Mouse (Mus musculus): ENCODE measurements around the gene Mybphl. TPM values are rescaled to one million over a fixed set of nuclear protein-coding genes. Genes with fewer than 3 reads are reported as not detected.
A peak's percentile ranks its signal among the peaks of the same experiment; 100 is the strongest.

Gene Mybphl
- polyA plus RNA-seq, 1 experiment from 2014 or later = not detected

- H3K27me3 ChIP-seq = no peaks in the 10 kb centered on the region
- ATAC-seq = no peak
- no peak overlapping the region for H3K27ac ChIP-seq
- no peak overlapping the region for H3K4me3 ChIP-seq
- H3K9me3 ChIP-seq (replicated peaks) = no peaks in the 10 kb centered on the region
- no peak overlapping the region for H3K4me2 ChIP-seq
- no peak overlapping the region for H3K9ac ChIP-seq
- 89% methylated on average over 5 of the region's 5 CpGs for WGBS
- peaks cover 98% of the 10 kb centered on the region for H3K36me3 ChIP-seq (ENCODE audit: poor library complexity, severe bottlenecking)
- peaks cover 17% of the 10 kb centered on the region for H3K4me1 ChIP-seq
Measured at GRCm38 (mm10) chr3:108400442-108400841, 35.7 kb downstream of the Mybphl start.

- Histone ChIP-seq H3K9ac (peak overlapping the region; percentile 35; the same call in 1 of the 2 replicates), H3K27ac (peak overlapping the region; percentile 45), H3K9me3 (replicated peaks) (no peaks in the 10 kb centered on the region), H3K4me2 (no peak overlapping the region; the same call in 1 of the 2 replicates), H3K27me3 (no peaks in the 10 kb centered on the region), H3K4me1 (peaks cover 32% of the 10 kb centered on the region), H3K4me3 (no peak overlapping the region), H3K36me3 (ENCODE audit: poor library complexity, severe bottlenecking) (peaks cover 98% of the 10 kb centered on the region)
- ATAC-seq = peak; percentile 91
- 43% methylated on average over 22 of the region's 22 CpGs for WGBS
Measured at GRCm38 (mm10) chr3:108401692-108402527, 37.2 kb downstream of the Mybphl start.

GRCm38 (mm10) chr3:108402528-108402920 is 37.8 kb downstream of the Mybphl start:
- Histone ChIP-seq H3K27me3 (no peaks in the 10 kb centered on the region), H3K9ac (no peak overlapping the region), H3K36me3 (ENCODE audit: poor library complexity, severe bottlenecking) (peaks cover 97% of the 10 kb centered on the region), H3K4me2 (no peak overlapping the region), H3K27ac (peak overlapping the region; percentile 45), H3K9me3 (replicated peaks) (no peaks in the 10 kb centered on the region), H3K4me3 (no peak overlapping the region), H3K4me1 (peaks cover 35% of the 10 kb centered on the region)
- 77% methylated on average over 15 of the region's 15 CpGs for WGBS
- no peak for ATAC-seq

GRCm38 (mm10) chr3:108405536-108406305 is 41.0 kb downstream of the Mybphl start:
- peaks cover 80% of the 10 kb centered on the region for H3K36me3 ChIP-seq (ENCODE audit: poor library complexity, severe bottlenecking)
- peak overlapping the region; percentile 88 for H3K27ac ChIP-seq
- no peak overlapping the region for H3K4me3 ChIP-seq
- H3K9me3 ChIP-seq (replicated peaks) = no peaks in the 10 kb centered on the region
- peaks cover 60% of the 10 kb centered on the region for H3K4me1 ChIP-seq
- peak overlapping the region; percentile 40 for H3K4me2 ChIP-seq
- no peaks in the 10 kb centered on the region for H3K27me3 ChIP-seq
- peak; percentile 25 for ATAC-seq
- 13% methylated on average over 14 of the region's 14 CpGs for WGBS
- peak overlapping the region; percentile 45 for H3K9ac ChIP-seq

GRCm38 (mm10) chr3:108406306-108406885 is 41.7 kb downstream of the Mybphl start:
- Histone ChIP-seq H3K36me3 (ENCODE audit: poor library complexity, severe bottlenecking) (peaks cover 73% of the 10 kb centered on the region), H3K4me1 (peaks cover 67% of the 10 kb centered on the region), H3K27ac (peak overlapping the region; percentile 88), H3K4me2 (peak overlapping the region; percentile 40; the same call in 1 of the 2 replicates), H3K9me3 (replicated peaks) (no peaks in the 10 kb centered on the region), H3K27me3 (no peaks in the 10 kb centered on the region), H3K4me3 (no peak overlapping the region), H3K9ac (peak overlapping the region; percentile 45; the same call in 1 of the 2 replicates)
- no peak for ATAC-seq
- 74% methylated on average over 24 of the region's 24 CpGs for WGBS

GRCm38 (mm10) chr3:108408517-108409008 is 43.9 kb downstream of the Mybphl start:
- H3K4me3 ChIP-seq = no peak overlapping the region
- H3K4me2 ChIP-seq = peak overlapping the region; percentile 87; the same call in 1 of the 2 replicates
- no peaks in the 10 kb centered on the region for H3K27me3 ChIP-seq
- no peak overlapping the region for H3K9ac ChIP-seq
- peaks cover 11% of the 10 kb centered on the region for H3K9me3 ChIP-seq (replicated peaks)
- ATAC-seq = no peak
- 86% methylated on average over 8 of the region's 8 CpGs for WGBS
- peaks cover 70% of the 10 kb centered on the region for H3K4me1 ChIP-seq
- no peak overlapping the region for H3K27ac ChIP-seq
- H3K36me3 ChIP-seq (ENCODE audit: poor library complexity, severe bottlenecking) = peaks cover 75% of the 10 kb centered on the region

- 17% methylated on average over 8 of the region's 8 CpGs for WGBS
- Histone ChIP-seq H3K9ac (peak overlapping the region; percentile 80), H3K27ac (peak overlapping the region; percentile 98), H3K4me2 (peak overlapping the region; percentile 87), H3K4me3 (peak overlapping the region; percentile 43), H3K9me3 (replicated peaks) (peaks cover 18% of the 10 kb centered on the region), H3K4me1 (peaks cover 83% of the 10 kb centered on the region), H3K27me3 (no peaks in the 10 kb centered on the region), H3K36me3 (ENCODE audit: poor library complexity, severe bottlenecking) (peaks cover 74% of the 10 kb centered on the region)
- peak; percentile 4 for ATAC-seq
Measured at GRCm38 (mm10) chr3:108409656-108410358, 45.1 kb downstream of the Mybphl start.

- H3K27me3 ChIP-seq = no peaks in the 10 kb centered on the region
- peak overlapping the region; percentile 98 for H3K27ac ChIP-seq
- peaks cover 69% of the 10 kb centered on the region for H3K36me3 ChIP-seq (ENCODE audit: poor library complexity, severe bottlenecking)
- peak overlapping the region; percentile 43 for H3K4me3 ChIP-seq
- peak overlapping the region; percentile 87 for H3K4me2 ChIP-seq
- peak; percentile 36 for ATAC-seq
- WGBS = 2% methylated on average over 4 of the region's 5 CpGs
- peaks cover 82% of the 10 kb centered on the region for H3K4me1 ChIP-seq
- peak overlapping the region; percentile 80 for H3K9ac ChIP-seq
- peaks cover 18% of the 10 kb centered on the region for H3K9me3 ChIP-seq (replicated peaks)
Measured at GRCm38 (mm10) chr3:108410359-108410714, 45.6 kb downstream of the Mybphl start.

GRCm38 (mm10) chr3:108411026-108411753 is 46.5 kb downstream of the Mybphl start:
- H3K4me3 ChIP-seq = peak overlapping the region; percentile 43

GRCm38 (mm10) chr3:108411754-108412121 is 47.0 kb downstream of the Mybphl start:
- Histone ChIP-seq H3K27ac (peak overlapping the region; percentile 98), H3K27me3 (0 out of 2 replicates have a peak, but pooled peaks cover 3% of the 10 kb centered on the region), H3K4me2 (peak overlapping the region; percentile 87), H3K9me3 (replicated peaks) (peaks cover 18% of the 10 kb centered on the region), H3K9ac (peak overlapping the region; percentile 80), H3K4me1 (peaks cover 73% of the 10 kb centered on the region), H3K36me3 (ENCODE audit: poor library complexity, severe bottlenecking) (peaks cover 55% of the 10 kb centered on the region), H3K4me3 (peak overlapping the region; percentile 43)
- WGBS = 22% methylated on average over 8 of the region's 8 CpGs
- peak; percentile 71 for ATAC-seq

More at GRCm38 (mm10) chr3:108411026-108411753, 46.5 kb downstream of the Mybphl start:
- Histone ChIP-seq H3K4me2 (peak overlapping the region; percentile 87), H3K27ac (peak overlapping the region; percentile 98), H3K9ac (peak overlapping the region; percentile 80), H3K27me3 (no peaks in the 10 kb centered on the region), H3K9me3 (replicated peaks) (peaks cover 18% of the 10 kb centered on the region), H3K36me3 (ENCODE audit: poor library complexity, severe bottlenecking) (peaks cover 60% of the 10 kb centered on the region), H3K4me1 (peaks cover 76% of the 10 kb centered on the region)
- ATAC-seq = peak; percentile 3; the same call in 1 of the 2 replicates
- WGBS = 16% methylated on average over 5 of the region's 5 CpGs
